Mouse (Mus musculus) monocyte, adult 5-6 weeks (primary cell): Measurements from ENCODE around the gene Tpk1. TPM values are rescaled to one million over a fixed set of nuclear protein-coding genes. Genes with fewer than 3 reads are reported as not detected.
"Not testable (repeated sequence)": the region's sequence is repeated elsewhere in the genome, so short reads cannot be mapped to it uniquely, and the experiment has no call there.

Source experiments
- ATAC-seq: fragments of 153-309, 156-312 bp; replicated peaks from 2 replicates; pipeline ENCODE4 v1.8.0; 2017; ENCODE audit warnings: mild to moderate bottlenecking; ENCODE audit not compliant: low TSS enrichment, insufficient number of reproducible peaks, severe bottlenecking, poor library complexity, low FRiP score
- total RNA-seq: library from RNA; stranded (forward); fragments of 200-1000, 200-491, 200-594 nt; gene quantifications from 3 replicates; pipeline ENCODE4 v1.2.3, GENCODE M21; 2017

Tpk1 gene
- total RNA-seq, 1 experiment from 2014 or later = 4.4 TPM

DNA sequence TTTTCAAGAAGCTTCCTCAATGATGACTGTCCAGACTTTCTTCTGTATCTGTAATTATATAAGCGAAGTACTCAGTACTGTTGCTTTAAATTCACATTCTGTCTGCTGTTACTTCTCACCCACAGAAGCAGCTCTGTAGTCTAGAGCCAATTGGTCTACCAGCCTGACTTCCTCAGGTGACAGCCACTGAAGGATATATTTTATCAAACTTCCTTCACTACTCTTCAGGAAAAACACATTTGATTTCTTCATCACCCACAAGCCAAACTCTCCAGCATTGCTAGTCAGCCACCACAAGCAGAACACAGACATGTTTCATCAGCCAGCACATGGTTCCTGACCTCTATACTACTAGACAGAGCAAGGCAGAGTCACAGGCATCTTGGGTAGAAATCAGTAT is 21.0 kb downstream of the Tpk1 start:
- peak; percentile 42; the same call in 1 of the 2 replicates for ATAC-seq

DNA sequence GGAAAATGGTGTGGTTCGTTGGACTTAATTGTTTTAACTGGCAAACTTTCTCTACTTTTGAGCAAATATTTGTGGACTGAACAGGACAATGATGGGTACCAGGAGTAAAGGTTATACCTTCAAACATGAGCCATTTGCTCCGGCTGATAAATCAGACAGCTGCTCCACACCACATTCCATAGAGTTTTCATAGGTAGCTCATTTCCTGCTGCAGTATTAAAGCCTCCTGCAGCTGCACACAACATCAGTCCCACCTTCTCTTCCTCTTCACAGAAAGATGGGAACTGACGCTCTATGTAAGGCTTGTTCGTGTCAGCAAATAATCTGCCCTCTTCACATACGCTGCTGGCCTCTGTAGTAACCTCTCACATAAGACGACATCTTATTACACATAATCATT is 22.4 kb downstream of the Tpk1 start:
- ATAC-seq = no peak

GRCm38 (mm10) chr6:43642375-43642774 is 23.7 kb downstream of the Tpk1 start:
- no peak for ATAC-seq

- no peak for ATAC-seq
These were observed 25.5 kb downstream of the Tpk1 start for GRCm38 (mm10) chr6:43640621-43641020.

DNA sequence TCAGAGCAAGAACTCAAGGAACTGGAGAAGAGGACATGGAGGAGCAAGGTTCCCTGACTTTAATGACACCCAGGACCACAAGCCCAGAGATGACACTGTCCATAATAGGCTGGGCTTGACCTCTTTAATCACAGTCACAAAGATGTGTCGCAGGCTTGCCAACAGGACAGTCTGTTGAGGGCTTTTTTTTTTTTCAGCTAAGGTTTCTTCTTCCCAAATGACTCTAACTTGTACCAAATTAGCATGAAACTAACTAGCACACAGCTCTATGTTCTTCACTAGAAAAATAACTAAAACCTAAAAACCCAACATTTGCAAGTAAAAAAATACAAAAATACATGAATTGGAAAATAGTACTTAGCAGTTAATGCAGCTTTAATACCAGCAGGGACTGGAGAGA is 27.2 kb downstream of the Tpk1 start:
- no peak for ATAC-seq

DNA sequence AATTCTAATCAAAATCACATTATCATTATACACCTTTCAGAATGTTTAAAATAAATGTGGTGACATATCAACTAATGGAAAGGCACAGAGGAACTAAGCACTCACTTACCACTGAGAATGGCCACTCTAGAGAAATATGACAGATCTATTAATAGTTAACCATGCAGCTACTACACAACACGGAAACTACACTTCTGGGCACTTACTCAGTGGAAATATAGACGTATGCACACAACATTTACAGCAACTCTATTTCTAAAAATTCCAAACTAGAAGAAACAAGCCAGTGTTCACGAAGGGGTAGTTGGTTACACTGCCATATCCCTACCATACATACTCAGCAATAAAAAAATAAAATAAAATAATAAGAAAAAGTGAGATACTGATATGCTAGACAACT is 28.0 kb downstream of the Tpk1 start:
- no peak for ATAC-seq

DNA sequence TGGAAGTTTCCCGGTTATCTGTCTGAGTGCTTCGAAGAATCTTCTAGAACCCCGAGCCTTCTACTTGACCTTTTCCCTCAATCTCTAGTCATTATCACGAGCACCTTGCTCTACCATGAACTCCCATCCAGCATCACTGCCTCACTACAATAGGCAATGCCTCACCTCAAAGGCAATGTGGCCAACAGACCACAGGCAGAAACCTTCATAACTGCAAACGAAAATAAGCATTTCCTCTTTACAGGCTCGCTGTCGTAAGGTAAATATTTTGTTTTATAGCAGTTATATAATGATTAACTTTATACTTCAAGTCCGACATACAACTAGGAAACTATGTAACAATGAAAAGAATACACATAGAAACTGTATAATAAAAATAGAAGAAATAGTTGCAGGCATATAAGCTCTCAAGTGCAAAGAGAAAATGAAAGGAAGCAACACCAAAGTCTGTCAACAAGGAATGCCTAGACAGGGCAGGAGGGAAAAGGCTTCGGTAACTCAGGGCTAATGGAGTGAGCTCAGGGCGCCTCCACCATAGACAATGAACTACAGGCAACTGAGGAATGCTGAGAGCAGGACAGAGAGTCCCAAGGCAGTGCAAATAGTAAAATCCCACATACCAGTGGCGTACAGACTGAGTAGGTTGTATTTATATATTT is 29.0 kb downstream of the Tpk1 start:
- no peak for ATAC-seq

DNA sequence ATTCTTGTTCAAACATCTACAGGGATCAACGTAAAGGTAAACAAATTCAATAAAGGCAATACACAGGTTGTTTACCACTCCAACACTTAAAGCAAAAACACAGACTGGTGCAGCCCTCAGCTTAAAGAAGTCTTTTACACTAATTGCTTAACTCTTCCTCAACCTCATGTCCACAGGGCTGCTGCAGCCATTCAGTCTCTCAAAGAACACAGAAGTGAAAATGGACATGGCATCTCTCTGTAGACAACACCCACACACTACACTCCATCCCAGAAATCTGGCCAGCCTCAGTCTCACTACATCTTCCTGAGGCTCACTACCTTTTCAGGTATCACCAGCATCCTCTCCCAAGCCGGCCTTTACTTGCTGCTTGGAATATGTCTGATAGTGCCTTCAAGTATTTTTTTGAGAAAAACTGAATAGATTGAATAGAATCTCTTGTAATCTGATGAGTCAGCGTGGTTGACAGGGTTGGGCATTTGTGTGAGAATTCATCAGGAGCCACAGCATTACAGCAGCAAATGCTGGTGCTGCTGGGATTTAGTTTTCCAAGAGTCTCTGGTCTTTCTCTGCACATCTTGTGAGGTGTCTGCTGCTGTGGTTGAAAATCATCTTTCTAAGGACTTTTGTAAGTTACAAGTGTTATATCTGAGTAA is 32.6 kb downstream of the Tpk1 start:
- no peak for ATAC-seq

- ATAC-seq = no peak
These were observed 33.2 kb downstream of the Tpk1 start for GRCm38 (mm10) chr6:43632871-43633270.

DNA sequence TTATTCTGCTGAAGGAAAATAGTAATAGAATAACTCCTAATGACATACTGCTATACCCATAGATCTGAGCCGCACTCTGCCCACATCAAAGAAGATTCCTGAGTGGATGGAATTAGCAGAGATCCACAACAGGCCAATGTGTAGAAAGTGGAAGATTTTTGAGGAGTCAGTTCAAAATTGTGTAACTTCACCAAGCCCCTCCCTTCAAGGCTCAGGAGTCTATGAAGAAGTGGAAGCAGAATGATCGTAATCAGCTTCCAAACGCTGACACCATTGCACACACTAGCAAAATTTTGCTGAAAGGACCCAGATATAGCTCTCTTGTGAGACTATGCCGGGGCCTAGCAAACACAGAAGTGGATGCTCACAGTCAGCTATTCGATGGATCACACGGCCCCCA is 42.6 kb downstream of the Tpk1 start:
- not testable (repeated sequence) for ATAC-seq

- no peak for ATAC-seq
These were observed 46.8 kb downstream of the Tpk1 start for GRCm38 (mm10) chr6:43619258-43619657.

- ATAC-seq = no peak
These were observed 54.3 kb downstream of the Tpk1 start for GRCm38 (mm10) chr6:43611770-43612169.

- ATAC-seq = no peak
These were observed 75.1 kb downstream of the Tpk1 start for GRCm38 (mm10) chr6:43590841-43591541.

DNA sequence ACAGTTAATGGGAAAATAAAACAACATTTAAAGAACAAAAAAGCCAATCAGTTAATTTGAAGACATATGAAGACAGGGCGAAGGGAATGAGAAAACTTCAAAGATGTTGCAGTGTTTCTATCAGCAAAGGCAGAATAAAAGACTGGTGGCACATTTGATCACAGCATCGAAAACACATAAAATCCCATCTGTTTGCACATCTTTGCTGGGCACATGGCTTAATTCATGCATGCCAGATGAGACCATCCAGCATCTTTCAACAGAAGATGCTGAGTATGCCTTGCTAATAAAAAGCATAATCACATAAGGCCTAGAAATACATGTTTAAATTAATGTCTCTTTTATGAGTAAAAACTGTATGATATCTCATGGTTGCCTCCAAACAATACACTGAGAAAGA is 80.8 kb downstream of the Tpk1 start:
- no peak for ATAC-seq

DNA sequence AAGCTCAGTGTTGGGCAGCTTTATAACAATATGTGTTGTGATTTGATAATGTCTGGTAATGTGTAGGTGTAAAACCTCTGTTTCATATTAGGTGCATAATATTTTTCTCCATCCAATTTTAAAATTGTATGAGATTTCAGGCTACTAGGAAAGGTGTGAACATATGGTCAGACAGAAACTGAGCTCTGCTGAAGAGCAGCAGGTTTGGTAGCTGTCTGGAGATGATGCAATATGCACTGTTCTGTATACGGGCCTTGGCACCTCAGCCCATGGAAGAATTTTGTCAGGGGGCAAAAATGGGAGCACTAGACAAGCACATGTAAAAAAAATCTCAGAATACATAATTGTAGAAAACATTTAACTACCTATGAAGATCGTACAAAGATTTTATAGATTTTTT is 84.3 kb downstream of the Tpk1 start:
- no peak for ATAC-seq

DNA sequence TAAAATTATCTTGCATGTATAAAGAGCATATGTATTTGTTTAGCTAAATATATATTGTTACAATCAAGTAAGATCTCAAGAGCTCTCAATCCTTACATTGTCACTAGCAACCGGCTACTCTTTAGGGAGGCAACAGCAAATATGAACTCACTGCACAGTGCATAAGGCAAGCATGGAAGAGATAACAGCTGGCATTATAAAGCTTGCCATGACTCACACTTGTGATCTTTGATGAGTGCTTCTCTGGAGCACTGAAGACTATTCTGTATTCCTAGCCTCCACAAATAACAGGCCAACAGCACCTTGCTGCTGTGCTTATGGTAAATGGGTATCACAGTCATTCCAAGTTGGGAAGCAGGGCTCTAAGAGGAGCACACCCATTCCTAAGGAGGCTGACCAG is 98.2 kb downstream of the Tpk1 start:
- no peak for ATAC-seq

DNA sequence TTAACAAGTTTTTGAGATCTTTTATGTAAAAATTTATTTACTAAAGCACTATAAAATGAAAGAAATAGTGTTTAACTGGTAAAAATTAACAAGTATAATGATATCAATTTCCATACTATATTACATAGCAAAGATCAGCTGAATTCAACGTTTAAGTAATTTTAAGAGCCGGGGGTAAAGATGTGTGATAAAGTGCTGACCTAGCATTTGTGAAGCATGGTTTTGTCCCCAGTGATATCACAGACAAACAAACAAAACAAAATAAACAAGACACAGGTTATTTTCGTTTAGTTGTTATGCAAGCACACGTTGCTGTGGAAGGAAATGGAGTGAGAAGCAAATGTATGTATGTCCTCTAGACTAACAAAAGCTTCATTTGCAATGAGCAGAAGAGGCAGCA is 103.6 kb downstream of the Tpk1 start:
- ATAC-seq = no peak

DNA sequence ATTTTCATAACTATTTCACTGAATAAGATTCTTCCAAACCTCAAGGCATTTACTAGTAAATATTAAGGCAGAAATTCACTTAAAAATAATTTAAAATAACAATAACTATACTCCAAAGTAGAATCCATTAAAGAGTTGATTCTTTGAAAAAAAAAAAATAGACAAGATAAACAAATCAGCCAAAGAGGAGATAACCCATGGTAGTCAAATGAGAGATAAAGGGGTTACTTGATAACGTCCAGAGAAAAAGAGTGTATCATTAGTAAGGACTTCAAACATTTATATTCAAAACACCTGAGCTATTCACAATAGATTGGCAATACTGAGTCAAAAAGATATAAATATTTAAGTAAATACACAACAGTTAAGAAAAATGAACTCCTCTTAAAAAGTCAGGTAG is 114.7 kb downstream of the Tpk1 start:
- no peak for ATAC-seq

GRCm38 (mm10) chr6:43546537-43546936 is 119.5 kb downstream of the Tpk1 start:
- no peak for ATAC-seq

DNA sequence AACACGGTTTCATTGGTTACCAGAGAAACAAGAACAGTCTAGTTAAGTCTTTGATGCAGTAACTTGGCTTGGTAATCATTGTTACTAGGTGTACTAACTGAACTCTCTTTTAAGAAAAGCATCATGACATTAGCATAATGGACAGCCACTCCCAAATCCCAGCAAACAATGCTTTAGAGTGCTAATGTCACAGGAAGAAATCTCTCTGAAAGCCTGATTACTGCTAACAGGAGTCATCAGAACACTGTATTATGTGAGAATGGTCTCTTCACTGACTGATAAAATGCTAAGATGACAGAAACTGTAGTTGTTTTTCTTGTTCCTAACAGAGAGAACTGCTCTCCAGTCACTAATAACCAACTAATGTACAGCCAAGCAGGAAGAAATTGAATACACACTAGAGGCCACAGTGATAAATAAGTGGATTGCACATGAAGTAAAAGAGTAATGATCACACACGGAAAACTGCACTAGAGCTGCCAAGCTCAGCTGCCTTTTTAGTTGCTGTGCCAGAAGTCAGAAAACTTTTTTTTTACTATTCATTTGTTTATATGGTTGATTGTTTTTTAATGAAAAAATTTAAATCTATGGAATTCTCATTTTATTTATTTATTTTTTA is 128.7 kb downstream of the Tpk1 start:
- ATAC-seq = no peak
